Mouse (Mus musculus): ENCODE measurements around the gene Phospho1.

Gene Phospho1

GRCm38 (mm10) chr11:95834742-95835710, 10.7 kb downstream of the Phospho1 start:
- DNase-seq, result no peak

DNA sequence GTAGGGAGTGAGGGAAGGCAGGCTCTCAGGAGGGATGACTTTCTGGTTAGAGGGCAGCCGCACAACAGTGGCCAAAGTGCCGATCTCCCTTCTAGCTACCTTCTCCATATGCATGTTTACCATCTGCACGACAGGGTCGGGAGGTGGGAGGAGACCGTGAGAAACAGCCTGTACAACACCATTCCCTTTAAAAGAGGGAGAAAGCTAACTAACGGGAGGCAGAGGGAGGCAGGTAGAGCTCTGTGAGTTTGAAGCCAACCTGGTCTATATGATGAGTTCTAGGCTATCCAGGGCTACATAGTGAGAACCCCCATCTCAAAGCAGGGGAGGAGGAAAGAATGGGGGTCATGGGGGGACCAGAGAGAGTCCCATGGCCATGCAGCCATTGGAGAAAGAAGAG, 11.5 kb downstream of the Phospho1 start:
- no peak for DNase-seq

DNA sequence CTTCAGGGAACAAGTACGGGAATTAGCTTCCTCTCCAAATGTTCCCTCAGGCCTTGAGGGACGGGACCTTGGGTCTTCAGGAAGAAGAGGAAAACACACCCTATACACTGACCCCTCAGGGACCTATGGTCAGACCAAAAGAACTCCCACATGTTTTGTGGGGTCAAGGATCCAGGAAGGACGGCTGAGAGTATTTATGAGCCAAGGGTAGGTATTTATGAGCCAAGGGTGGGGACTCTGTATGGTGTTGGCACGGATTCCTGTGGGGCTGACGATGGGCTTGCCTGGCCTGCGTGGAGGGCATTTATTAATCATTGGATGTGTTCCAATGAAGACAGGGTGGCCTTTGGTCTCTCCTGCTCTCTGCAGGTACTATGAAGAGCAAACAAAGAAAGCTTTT, 12.1 kb downstream of the Phospho1 start:
- no peak for DNase-seq

- DNase-seq, result peak; percentile 96
These were observed 12.8 kb downstream of the Phospho1 start, which contains the start of gene Gngt2 for GRCm38 (mm10) chr11:95837059-95837458. Gene Gngt2 (plus strand): TSS chr11:95837216.

GRCm38 (mm10) chr11:95838598-95838997, 14.3 kb downstream of the Phospho1 start:
- DNase-seq, result no peak

- DNase-seq, result no peak
These were observed 14.9 kb downstream of the Phospho1 start for GRCm38 (mm10) chr11:95838999-95839868.

- DNase-seq, result no peak
These were observed 16.6 kb downstream of the Phospho1 start for GRCm38 (mm10) chr11:95840694-95841497.

DNA sequence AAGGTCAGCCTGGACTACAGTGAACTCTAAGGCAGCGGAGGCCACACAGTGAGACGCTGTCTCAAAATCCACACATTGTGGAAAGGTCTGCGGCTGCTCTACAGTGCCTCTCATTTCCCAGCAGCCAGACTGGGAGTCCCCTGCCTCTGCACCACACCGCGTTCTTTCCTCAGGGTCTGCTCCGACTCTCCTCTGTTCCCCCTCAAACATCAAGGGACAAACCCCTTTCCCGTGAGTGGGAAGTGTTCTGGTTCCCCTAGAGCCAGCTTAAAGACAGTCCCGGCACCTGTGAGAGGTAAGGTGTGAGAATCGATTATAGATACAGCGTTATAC, 17.2 kb downstream of the Phospho1 start:
- no peak for DNase-seq

DNA sequence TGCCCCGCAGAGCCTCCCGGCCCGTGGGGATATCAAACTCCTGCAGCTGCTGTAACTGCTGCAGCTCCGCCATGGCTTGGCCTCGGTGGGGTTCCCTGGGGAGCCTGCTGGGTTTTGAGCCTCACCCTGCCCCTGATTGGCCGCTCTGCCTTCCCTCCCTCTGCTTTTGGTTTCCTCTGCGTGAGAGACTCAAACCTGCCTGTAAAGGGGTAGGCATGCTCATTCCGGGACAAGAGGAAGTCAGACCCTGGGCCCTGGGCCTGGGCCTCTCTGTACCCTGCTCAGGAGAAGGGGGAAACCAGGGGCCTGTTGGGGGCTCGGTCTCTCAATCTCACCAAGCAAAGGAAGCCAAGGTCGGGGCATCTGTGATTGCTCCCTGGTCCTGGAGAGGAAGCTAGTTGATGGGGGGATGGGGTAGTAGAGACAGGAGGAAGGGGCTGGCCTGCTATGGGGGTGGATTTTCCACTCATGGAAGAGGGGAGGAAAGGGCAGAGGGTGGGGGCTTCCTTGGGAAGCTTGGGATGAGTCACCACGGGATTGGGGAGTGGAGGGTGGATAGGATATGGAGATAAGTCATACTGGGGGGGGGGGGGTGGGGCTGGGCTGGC, 17.9 kb downstream of the Phospho1 start, which contains the start of gene Abi3:
Gene Abi3, minus strand, starts transcription at position 403 of the 608 bp plus-strand sequence.
- DNase-seq, result peak; percentile 69

DNA sequence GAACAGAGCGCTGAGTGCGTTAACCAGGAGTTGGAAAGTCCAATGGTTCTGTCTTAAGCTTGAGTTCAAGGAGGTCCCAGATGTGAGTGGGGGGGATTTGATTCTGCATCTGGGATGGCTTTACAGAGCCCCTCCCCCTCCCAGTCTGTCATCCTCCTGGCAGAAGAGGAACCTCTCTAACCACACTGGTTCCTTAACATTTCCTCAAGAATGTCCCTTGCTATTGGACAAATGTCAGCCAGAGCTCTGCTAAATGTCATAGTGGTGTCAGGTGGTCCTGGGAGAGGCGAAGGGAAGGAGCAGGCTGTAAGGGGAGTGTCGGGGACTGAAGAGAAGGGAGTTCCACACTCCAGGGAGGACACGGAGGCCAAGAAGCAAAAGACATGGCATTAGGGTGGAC, 18.7 kb downstream of the Phospho1 start:
- DNase-seq, result no peak

- no peak for DNase-seq
These were observed 19.2 kb downstream of the Phospho1 start for GRCm38 (mm10) chr11:95843421-95843950.

- no peak for DNase-seq
These were observed 20.6 kb downstream of the Phospho1 start for GRCm38 (mm10) chr11:95844935-95845334.

DNA sequence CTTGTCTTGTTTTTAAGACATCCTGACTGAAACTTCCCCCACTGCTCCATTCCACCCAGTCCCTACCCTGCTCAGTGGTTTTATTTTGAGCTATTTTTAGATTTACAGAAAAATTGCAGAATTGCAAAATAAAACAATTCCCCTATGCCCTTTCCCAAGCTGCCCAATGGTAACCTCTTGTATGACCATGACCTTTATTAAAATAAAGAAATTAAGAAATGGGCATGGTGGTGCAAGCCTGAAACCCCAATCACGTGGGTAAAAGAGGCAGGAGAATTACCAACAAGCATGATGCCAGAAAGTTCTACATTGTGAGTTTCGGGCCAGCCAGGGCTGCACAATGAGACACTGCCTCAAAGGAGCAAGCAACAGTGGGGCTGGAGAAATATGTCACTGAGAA, 26.6 kb downstream of the Phospho1 start:
- no peak for DNase-seq

GRCm38 (mm10) chr11:95853684-95854083, 29.4 kb downstream of the Phospho1 start:
- DNase-seq, result peak; percentile 88

GRCm38 (mm10) chr11:95857306-95857705, 33.0 kb downstream of the Phospho1 start:
- DNase-seq, result no peak

DNA sequence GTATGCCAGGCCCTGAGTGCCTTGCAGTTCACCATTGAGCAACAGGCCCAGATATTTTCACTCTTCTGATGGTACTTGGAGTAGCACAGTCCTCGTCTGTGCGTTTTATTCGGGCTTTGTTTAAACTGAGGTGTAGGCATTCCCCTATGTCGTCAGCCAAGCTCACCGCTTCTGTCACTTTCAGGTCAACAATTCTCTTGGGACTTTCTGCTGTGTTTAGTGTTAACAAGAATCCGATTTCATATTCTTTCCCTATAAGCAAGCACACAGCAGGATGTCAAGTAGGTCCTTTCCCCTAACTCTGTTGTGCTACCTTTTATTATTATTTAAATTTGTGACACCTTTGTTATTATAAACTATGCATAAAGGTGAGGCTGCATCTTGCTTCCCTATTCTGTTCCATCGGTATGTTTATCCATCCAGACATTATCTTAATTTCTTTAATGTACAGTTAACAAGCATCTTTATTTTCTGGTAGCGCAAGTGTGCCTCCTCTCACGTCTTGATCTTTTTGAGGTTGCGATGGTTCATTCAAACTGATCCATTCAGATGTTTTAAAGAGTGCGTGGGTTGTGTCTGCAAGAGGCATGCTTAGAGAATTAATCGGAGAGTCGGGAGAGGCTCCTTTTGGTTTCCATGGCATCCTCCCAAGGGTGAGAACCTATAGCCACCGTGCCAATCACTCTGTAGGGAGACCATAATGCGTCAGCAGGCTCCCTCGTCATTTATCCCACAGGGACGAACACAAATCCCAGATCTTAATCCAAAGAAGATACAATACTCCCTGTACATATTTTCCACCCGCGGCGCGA, 33.6 kb downstream of the Phospho1 start:
- DNase-seq, result no peak

GRCm38 (mm10) chr11:95858528-95859467, 34.5 kb downstream of the Phospho1 start:
- DNase-seq, result peak; percentile 98

GRCm38 (mm10) chr11:95859468-95859855, 35.2 kb downstream of the Phospho1 start:
- DNase-seq, result no peak

- DNase-seq, result no peak
These were observed 35.8 kb downstream of the Phospho1 start for GRCm38 (mm10) chr11:95860071-95860490.

- DNase-seq, result no peak
These were observed 37.1 kb downstream of the Phospho1 start for GRCm38 (mm10) chr11:95861397-95861796.
